Mouse (Mus musculus) intestine, embryonic 16.5 days (tissue): ENCODE measurements around the gene Pcdh8. TPM values are rescaled to one million over a fixed set of nuclear protein-coding genes. Genes with fewer than 3 reads are reported as not detected.

ENCODE experiments used
- ATAC-seq: fragments of 200-750 bp; cut with Nextera tagmentation; 2 replicates; pipeline ENCODE4 v1.8.0; 2017; ENCODE audit warnings: moderate TSS enrichment, moderate library complexity
- H3K27ac ChIP-seq: fragments of 300-500 bp; sonication (generic); 2 replicates; pipeline ENCODE4 v1.5.1; 2014; ENCODE audit warnings: mild to moderate bottlenecking, low read length
- H3K27me3 ChIP-seq: fragments of 300-500 bp; sonication (generic); replicated peaks from 2 replicates; pipeline ENCODE4 v1.6.1; 2014; ENCODE audit warnings: low read length, control low read depth, mixed read lengths; ENCODE audit not compliant: control insufficient read depth, insufficient read depth
- H3K36me3 ChIP-seq: fragments of 300-500 bp; sonication (generic); 2 replicates; pipeline ENCODE4 v1.6.1; 2014; ENCODE audit warnings: low read length, control low read depth; ENCODE audit not compliant: control insufficient read depth, insufficient read depth
- H3K4me1 ChIP-seq: fragments of 300-500 bp; sonication (generic); 2 replicates; pipeline ENCODE4 v1.6.1; 2014; ENCODE audit warnings: low read length, control low read depth, mixed read lengths; ENCODE audit not compliant: control insufficient read depth, insufficient read depth
- H3K4me2 ChIP-seq: fragments of 300-500 bp; sonication (generic); 2 replicates; pipeline ENCODE4 v1.6.1; 2014; ENCODE audit warnings: low read depth, low read length, control low read depth
- H3K4me3 ChIP-seq: fragments of 300-500 bp; sonication (generic); 2 replicates; pipeline ENCODE4 v1.5.1; 2014; ENCODE audit warnings: mild to moderate bottlenecking, low read length
- H3K9ac ChIP-seq: fragments of 300-500 bp; sonication (generic); 2 replicates; pipeline ENCODE4 v1.6.1; 2014; ENCODE audit warnings: low read depth, low read length
- H3K9me3 ChIP-seq: fragments of 300-500 bp; sonication (generic); 2 replicates; pipeline ENCODE4 v1.6.1; 2016; ENCODE audit warnings: low read length, control low read depth; ENCODE audit not compliant: control insufficient read depth
- WGBS: fragments of 180-500 bp; shearing (Covaris S2); extraction: QIAGEN DNeasy Blood & Tissue Kit; methylation state at CpG from one replicate; pipeline ENCODE4 v1.1.7; 2014; 5-methylcytosine and 5-hydroxymethylcytosine counted together
- microRNA counts: library from miRNA; unstranded; fragments of <30 nt; microRNA quantifications from one replicate; lab custom pipeline; 2016
- microRNA-seq: library from miRNA; unstranded; fragments of <30 nt; microRNA quantifications from one replicate; pipeline ENCODE4, GENCODE M21; 2016
- polyA plus RNA-seq: library from polyadenylated mRNA; unstranded; fragments of >200 nt; fragmentation: Nextera tagmentation; extraction: Ambion mirVana; gene quantifications from 2 replicates; pipeline ENCODE4 v1.2.1, GENCODE M21; 2015

The Pcdh8 gene
- polyA plus RNA-seq, 1 experiment from 2014 or later: 0.39 TPM

GRCm38 (mm10) chr14:79728811-79729210, 42.3 kb downstream of the Pcdh8 start:
- H3K27me3 ChIP-seq: no peaks in the 10 kb centered on the region
- no peak overlapping the region for H3K4me3 ChIP-seq
- 53% methylated on average over 6 of the region's 6 CpGs for WGBS
- no peak for ATAC-seq
- no peak overlapping the region for H3K9ac ChIP-seq
- H3K9me3 ChIP-seq: no peaks in the 10 kb centered on the region
- no peak overlapping the region for H3K27ac ChIP-seq
- H3K4me2 ChIP-seq: no peak overlapping the region
- H3K36me3 ChIP-seq: no peaks in the 10 kb centered on the region
- H3K4me1 ChIP-seq: no peaks in the 10 kb centered on the region

DNA sequence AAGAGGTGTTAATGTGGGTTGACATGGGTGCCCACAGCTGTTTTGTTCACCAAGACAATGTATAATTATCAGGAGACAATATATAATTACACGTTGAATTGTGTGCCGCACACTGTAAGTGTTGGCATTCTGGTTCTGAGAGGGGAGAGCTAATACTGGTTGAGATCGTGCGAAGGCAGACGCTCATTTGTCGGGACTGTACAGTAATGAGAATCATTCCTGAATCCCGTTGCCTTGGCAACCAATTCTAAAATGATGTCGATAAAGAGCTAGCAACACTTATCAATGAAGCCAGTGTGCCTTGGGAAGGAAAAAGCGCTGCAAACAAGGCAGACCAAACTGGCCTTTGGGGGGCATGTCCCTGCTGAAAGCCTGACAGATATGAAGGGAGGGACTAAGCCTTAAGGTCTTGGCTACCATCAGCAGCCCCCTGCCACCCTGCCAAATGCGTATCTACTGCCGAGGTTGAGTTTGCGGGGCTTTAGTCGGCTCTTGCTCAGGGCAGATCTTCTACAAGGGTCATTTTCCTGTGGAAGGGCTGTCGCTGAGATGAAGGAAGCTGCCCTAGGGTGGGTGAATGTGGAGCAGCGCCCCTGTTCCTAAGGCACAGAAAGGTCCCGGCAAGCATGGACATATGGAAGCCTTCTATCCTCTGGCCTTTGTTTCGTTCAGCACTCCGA, 47.0 kb downstream of the Pcdh8 start:
- no peak overlapping the region for H3K4me2 ChIP-seq
- H3K4me1 ChIP-seq: no peaks in the 10 kb centered on the region
- 79% methylated on average over 18 of the region's 18 CpGs for WGBS
- no peak overlapping the region for H3K9ac ChIP-seq
- no peaks in the 10 kb centered on the region for H3K9me3 ChIP-seq
- H3K27ac ChIP-seq: no peak overlapping the region
- H3K27me3 ChIP-seq: no peaks in the 10 kb centered on the region
- no peak for ATAC-seq
- H3K4me3 ChIP-seq: no peak overlapping the region
- no peaks in the 10 kb centered on the region for H3K36me3 ChIP-seq

- no peak for ATAC-seq
- 66% methylated on average over 7 of the region's 7 CpGs for WGBS
- Histone ChIP-seq H3K9me3 (no peaks in the 10 kb centered on the region), H3K4me1 (no peaks in the 10 kb centered on the region), H3K27ac (no peak overlapping the region), H3K27me3 (no peaks in the 10 kb centered on the region), H3K4me3 (no peak overlapping the region), H3K36me3 (no peaks in the 10 kb centered on the region), H3K9ac (no peak overlapping the region), H3K4me2 (no peak overlapping the region)
Observed at GRCm38 (mm10) chr14:79722228-79722627, 48.9 kb downstream of the Pcdh8 start.

MicroRNA genes within 50 kb of the gene (microRNA counts, 519-probe panel; counts per million panel counts)
- 1,779 counts per million, percentile 29 among the panel's probes with 10 or more counts for microRNA mmu-miR-759 (lab: Ali Mortazavi, UCI)

Small RNA genes lying within 50 kb of the gene (microRNA-seq; reads per million reads assigned to microRNA genes)
- gene Mir759: not detected

Other genes with a start within 250 kb of the Pcdh8 start
- 96.1 and 105 TPM in 2 replicates for gene Sugt1, start 183.6 kb downstream of the Pcdh8 start, polyA plus RNA-seq
- gene Cnmd, start 109.1 kb downstream of the Pcdh8 start, polyA plus RNA-seq: 0.15 and 0.22 TPM in 2 replicates
- gene Olfm4, start 212.8 kb upstream of the Pcdh8 start, polyA plus RNA-seq: 11.5 and 13.1 TPM in 2 replicates